Mouse (Mus musculus) embryonic facial prominence, embryonic 11.5 days (tissue): Measurements from ENCODE around the gene 1810010D01Rik. TPM values are rescaled to one million over a fixed set of nuclear protein-coding genes. Genes with fewer than 3 reads are reported as not detected.

ENCODE experiments used
- ATAC-seq: fragments of 200-750 bp; cut with Nextera tagmentation; replicated peaks from 2 replicates; pipeline ENCODE4 v1.8.0; 2017; ENCODE audit warnings: low read depth; ENCODE audit not compliant: insufficient number of reproducible peaks, low FRiP score, low TSS enrichment
- DNase-seq: peaks from one replicate; pipeline ENCODE4 v3.0.0-alpha.2; 2015; ENCODE audit warnings: low spot score
- H3K27ac ChIP-seq: fragments of 300-500 bp; sonication (generic); replicated peaks from 2 replicates; pipeline ENCODE4 v1.5.1; 2014; ENCODE audit warnings: mild to moderate bottlenecking, low read depth, low read length, control low read depth
- H3K27me3 ChIP-seq: fragments of 300-500 bp; sonication (generic); 2 replicates; pipeline ENCODE4 v1.6.1; 2014; ENCODE audit warnings: mild to moderate bottlenecking, low read length, moderate library complexity, mixed read lengths; ENCODE audit not compliant: control insufficient read depth, insufficient read depth
- H3K36me3 ChIP-seq: fragments of 300-500 bp; sonication (generic); replicated peaks from 2 replicates; pipeline ENCODE4 v1.6.1; 2014; ENCODE audit warnings: low read depth, mild to moderate bottlenecking, low read length, moderate library complexity, mixed read lengths; ENCODE audit not compliant: control insufficient read depth, insufficient read depth
- H3K4me1 ChIP-seq: fragments of 300-500 bp; sonication (generic); 2 replicates; pipeline ENCODE4 v1.6.1; 2014; ENCODE audit warnings: low read length, mixed read lengths; ENCODE audit not compliant: control insufficient read depth, insufficient read depth
- H3K4me2 ChIP-seq: fragments of 300-500 bp; sonication (generic); 2 replicates; pipeline ENCODE4 v1.6.1; 2014; ENCODE audit warnings: low read depth, mild to moderate bottlenecking, control low read depth, low read length, moderate library complexity
- H3K4me3 ChIP-seq: fragments of 300-500 bp; sonication (generic); 2 replicates; pipeline ENCODE4 v1.5.1; 2014; ENCODE audit warnings: low read depth, low read length, control low read depth
- H3K9ac ChIP-seq: fragments of 300-500 bp; sonication (generic); replicated peaks from 2 replicates; pipeline ENCODE4 v1.6.1; 2014; ENCODE audit warnings: mild to moderate bottlenecking, control low read depth, low read length
- H3K9me3 ChIP-seq: fragments of 300-500 bp; sonication (generic); replicated peaks from 2 replicates; pipeline ENCODE4 v1.6.1; 2016; ENCODE audit warnings: mild to moderate bottlenecking, low read length, inconsistent platforms, mixed read lengths; ENCODE audit not compliant: control insufficient read depth
- WGBS: fragments of 180-500 bp; shearing (Covaris S2); extraction: QIAGEN DNeasy Blood & Tissue Kit; methylation state at CpG from one replicate; pipeline ENCODE4 v1.1.7; 2014; 5-methylcytosine and 5-hydroxymethylcytosine counted together
- polyA plus RNA-seq: library from polyadenylated mRNA; unstranded; fragments of >200 nt; fragmentation: Nextera tagmentation; extraction: Ambion mirVana; gene quantifications from 2 replicates; pipeline ENCODE4 v1.2.1, GENCODE M21; 2014

The 1810010D01Rik gene
- polyA plus RNA-seq, 1 experiment from 2014 or later: 0.84 TPM

DNA sequence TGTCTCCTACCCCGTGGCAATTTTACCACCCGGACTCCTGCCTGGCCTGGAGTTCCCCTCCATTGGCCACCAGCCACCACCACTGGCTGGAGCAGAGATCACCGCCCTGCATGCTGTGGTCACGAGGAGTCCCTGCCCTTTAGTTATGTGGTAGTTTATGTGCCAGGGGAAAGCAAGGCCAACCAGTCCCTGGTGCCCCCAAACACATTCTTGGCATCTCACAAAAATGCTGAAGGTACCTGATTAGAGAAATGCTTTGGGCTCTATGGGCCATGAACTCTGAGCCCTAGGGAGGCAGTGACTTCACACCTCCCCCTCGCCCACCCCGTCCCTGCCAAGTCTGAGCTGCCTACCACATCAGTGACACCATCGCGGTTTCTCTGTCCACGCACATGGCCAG, 34.1 kb upstream of the 1810010D01Rik start:
- H3K4me1 ChIP-seq: no peaks in the 10 kb centered on the region
- no peak overlapping the region for H3K9ac ChIP-seq
- 82% methylated on average over 9 of the region's 9 CpGs for WGBS
- no peaks in the 10 kb centered on the region for H3K36me3 ChIP-seq
- H3K4me3 ChIP-seq: no peak overlapping the region
- H3K27ac ChIP-seq: no peak overlapping the region
- no peak overlapping the region for H3K4me2 ChIP-seq
- DNase-seq: no peak
- no peak for ATAC-seq
- H3K9me3 ChIP-seq: no peaks in the 10 kb centered on the region
- no peaks in the 10 kb centered on the region for H3K27me3 ChIP-seq

DNA sequence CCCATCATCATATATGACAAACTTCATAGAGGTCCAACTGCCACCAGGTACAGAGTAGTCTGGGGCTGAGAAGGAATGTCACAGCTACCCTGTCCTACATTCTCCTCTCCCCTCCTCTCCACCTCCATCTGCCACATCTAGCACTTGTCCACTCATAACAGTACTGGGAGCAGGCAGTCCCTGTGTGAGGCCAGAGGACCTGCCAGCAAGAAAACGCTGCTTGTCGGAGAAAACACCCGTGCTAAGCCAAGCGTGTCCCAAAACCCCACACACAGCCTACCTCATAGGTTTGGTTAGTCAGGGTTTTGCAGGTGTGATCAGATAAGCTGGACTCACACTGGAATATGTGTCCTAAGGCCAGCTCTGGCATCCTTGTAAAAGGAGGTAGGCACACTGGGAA, 33.0 kb upstream of the 1810010D01Rik start:
- Histone ChIP-seq H3K9ac (no peak overlapping the region), H3K9me3 (no peaks in the 10 kb centered on the region), H3K27me3 (no peaks in the 10 kb centered on the region), H3K4me3 (no peak overlapping the region), H3K27ac (no peak overlapping the region), H3K4me1 (no peaks in the 10 kb centered on the region), H3K4me2 (no peak overlapping the region), H3K36me3 (no peaks in the 10 kb centered on the region)
- no peak for ATAC-seq
- 78% methylated on average over 4 of the region's 4 CpGs for WGBS
- no peak for DNase-seq

DNA sequence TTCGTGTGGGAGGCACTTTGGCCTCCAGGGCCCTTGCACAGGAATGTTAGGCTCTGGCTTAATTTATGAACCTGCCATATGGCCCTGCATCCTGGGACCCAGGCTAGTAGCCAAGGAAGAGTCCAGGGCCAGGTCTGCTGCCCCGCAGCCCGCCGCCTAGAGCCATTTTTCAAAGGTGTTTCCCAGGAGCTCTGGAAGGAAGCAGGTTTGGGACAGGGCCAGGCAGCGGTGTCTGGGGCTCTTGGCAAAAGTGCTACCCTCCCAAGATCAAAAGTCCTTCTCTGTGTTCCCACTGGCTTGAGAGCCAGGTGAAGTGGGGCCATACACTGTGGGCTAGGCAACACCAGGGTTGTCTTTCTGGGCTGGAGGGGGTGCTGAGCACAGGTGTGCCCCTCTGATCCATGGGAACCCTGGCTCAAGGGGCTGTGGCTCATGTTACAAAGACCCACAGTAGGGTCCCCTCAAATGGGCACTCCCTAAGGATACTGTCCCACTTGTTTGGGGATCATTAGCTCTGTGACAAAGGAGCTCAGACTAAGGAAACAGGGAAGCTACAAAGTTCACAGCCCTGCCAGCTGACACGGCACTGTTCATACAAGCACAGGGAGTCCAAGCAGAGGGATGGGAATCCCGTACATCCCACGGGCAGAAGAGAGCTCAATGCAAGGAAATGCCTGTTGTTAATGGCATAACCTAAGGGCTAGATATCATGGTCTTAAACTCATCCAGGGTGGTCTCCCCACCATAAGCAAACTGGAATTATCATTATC, 32.0 kb upstream of the 1810010D01Rik start:
- Histone ChIP-seq H3K9me3 (no peaks in the 10 kb centered on the region), H3K27ac (no peak overlapping the region), H3K4me1 (no peaks in the 10 kb centered on the region), H3K27me3 (no peaks in the 10 kb centered on the region), H3K4me3 (no peak overlapping the region), H3K9ac (no peak overlapping the region), H3K36me3 (no peaks in the 10 kb centered on the region), H3K4me2 (no peak overlapping the region)
- ATAC-seq (no peak), DNase-seq (no peak)
- 81% methylated on average over 8 of the region's 8 CpGs for WGBS

GRCm38 (mm10) chr7:145239145-145239544, 31.2 kb upstream of the 1810010D01Rik start:
- Histone ChIP-seq H3K36me3 (no peaks in the 10 kb centered on the region), H3K4me2 (no peak overlapping the region), H3K9me3 (no peaks in the 10 kb centered on the region), H3K4me1 (no peaks in the 10 kb centered on the region), H3K27me3 (no peaks in the 10 kb centered on the region), H3K9ac (no peak overlapping the region), H3K27ac (no peak overlapping the region), H3K4me3 (no peak overlapping the region)
- no peak for DNase-seq
- no peak for ATAC-seq
- WGBS: 71% methylated on average over 6 of the region's 6 CpGs

- 83% methylated on average over 10 of the region's 10 CpGs for WGBS
- ATAC-seq (no peak), DNase-seq (no peak)
- H3K9ac ChIP-seq: no peak overlapping the region
- H3K36me3 ChIP-seq: no peaks in the 10 kb centered on the region
- no peak overlapping the region for H3K4me2 ChIP-seq
- H3K9me3 ChIP-seq: no peaks in the 10 kb centered on the region
- H3K27ac ChIP-seq: no peak overlapping the region
- H3K4me1 ChIP-seq: no peaks in the 10 kb centered on the region
- H3K27me3 ChIP-seq: no peaks in the 10 kb centered on the region
- no peak overlapping the region for H3K4me3 ChIP-seq
These were observed 27.2 kb upstream of the 1810010D01Rik start for GRCm38 (mm10) chr7:145234841-145235790.

DNA sequence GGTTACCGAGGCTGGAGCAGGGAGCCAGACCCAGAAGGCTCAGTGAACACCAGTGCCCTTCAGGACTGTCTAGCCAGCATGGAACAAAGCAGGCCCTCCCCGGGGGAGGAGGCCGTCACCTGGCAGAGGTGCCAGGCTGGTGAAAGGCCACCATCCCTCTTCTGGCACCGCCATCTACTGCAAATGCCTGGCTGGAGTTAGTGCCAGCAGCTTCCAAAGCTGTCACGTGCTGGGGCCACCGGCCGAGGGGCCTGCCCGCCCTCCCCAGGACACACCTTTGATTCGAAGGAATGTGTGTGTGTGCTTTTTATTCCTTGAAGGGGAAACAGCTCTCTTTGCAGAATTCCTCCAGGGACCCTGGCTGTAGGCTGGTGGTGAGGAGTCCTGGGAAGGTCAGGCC, 23.7 kb upstream of the 1810010D01Rik start:
- Histone ChIP-seq H3K27ac (no peak overlapping the region), H3K4me1 (no peaks in the 10 kb centered on the region), H3K9me3 (no peaks in the 10 kb centered on the region), H3K27me3 (no peaks in the 10 kb centered on the region), H3K4me3 (no peak overlapping the region), H3K9ac (no peak overlapping the region), H3K36me3 (no peaks in the 10 kb centered on the region), H3K4me2 (no peak overlapping the region)
- DNase-seq: no peak
- ATAC-seq: no peak
- 77% methylated on average over 9 of the region's 9 CpGs for WGBS

GRCm38 (mm10) chr7:145226641-145227040, 18.7 kb upstream of the 1810010D01Rik start:
- no peaks in the 10 kb centered on the region for H3K4me1 ChIP-seq
- H3K9ac ChIP-seq: no peak overlapping the region
- no peak overlapping the region for H3K27ac ChIP-seq
- WGBS: 87% methylated on average over 6 of the region's 6 CpGs
- H3K4me2 ChIP-seq: no peak overlapping the region
- no peak for DNase-seq
- H3K9me3 ChIP-seq: no peaks in the 10 kb centered on the region
- H3K36me3 ChIP-seq: no peaks in the 10 kb centered on the region
- H3K27me3 ChIP-seq: no peaks in the 10 kb centered on the region
- no peak for ATAC-seq
- H3K4me3 ChIP-seq: no peak overlapping the region

DNA sequence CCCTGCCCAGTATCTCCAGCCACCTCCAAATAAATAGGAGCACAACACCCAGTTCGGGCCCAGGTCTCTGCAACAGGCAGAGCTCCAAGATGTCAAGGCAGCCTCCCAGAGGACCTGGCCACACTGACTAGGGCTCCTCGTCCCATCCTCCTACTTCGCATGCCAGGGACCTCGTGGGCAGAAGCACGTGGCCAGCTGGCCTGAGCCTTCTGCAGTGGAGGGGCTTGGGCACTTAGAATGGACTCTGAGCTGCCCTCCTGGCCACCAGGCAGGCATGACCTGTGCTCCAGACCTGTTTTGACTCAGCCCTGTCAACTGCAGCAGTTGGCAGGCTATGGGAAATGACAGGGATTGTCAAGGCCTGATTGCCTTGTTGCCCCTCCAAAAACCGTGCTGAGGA, 17.7 kb upstream of the 1810010D01Rik start:
- no peak for ATAC-seq
- WGBS: 84% methylated on average over 6 of the region's 6 CpGs
- no peak overlapping the region for H3K4me3 ChIP-seq
- no peaks in the 10 kb centered on the region for H3K9me3 ChIP-seq
- H3K27ac ChIP-seq: no peak overlapping the region
- no peaks in the 10 kb centered on the region for H3K4me1 ChIP-seq
- no peak for DNase-seq
- H3K27me3 ChIP-seq: no peaks in the 10 kb centered on the region
- no peaks in the 10 kb centered on the region for H3K36me3 ChIP-seq
- H3K4me2 ChIP-seq: no peak overlapping the region
- H3K9ac ChIP-seq: no peak overlapping the region
